Mouse (Mus musculus) neural tube, embryonic 12.5 days (tissue): ENCODE results near the gene Csk. TPM values are rescaled to one million over a fixed set of nuclear protein-coding genes. Genes with fewer than 3 reads are reported as not detected.

ENCODE experiments used
- ATAC-seq: fragments of 200-750 bp; cut with Nextera tagmentation; 2 replicates; pipeline ENCODE4 v1.8.0; 2017; ENCODE audit warnings: low read depth, mild to moderate bottlenecking, moderate TSS enrichment, moderate library complexity; ENCODE audit not compliant: low FRiP score
- H3K27ac ChIP-seq: fragments of 300-500 bp; sonication (generic); 2 replicates; pipeline ENCODE4 v1.5.1; 2016
- H3K27me3 ChIP-seq: fragments of 300-500 bp; sonication (generic); replicated peaks from 2 replicates; pipeline ENCODE4 v1.6.1; 2016; ENCODE audit warnings: mild to moderate bottlenecking
- H3K36me3 ChIP-seq: fragments of 300-500 bp; sonication (generic); 2 replicates; pipeline ENCODE4 v1.6.1; 2016; ENCODE audit warnings: mild to moderate bottlenecking
- H3K4me1 ChIP-seq: fragments of 300-500 bp; sonication (generic); 2 replicates; pipeline ENCODE4 v1.6.1; 2016
- H3K4me2 ChIP-seq: fragments of 300-500 bp; sonication (generic); replicated peaks from 2 replicates; pipeline ENCODE4 v1.6.1; 2016; ENCODE audit warnings: mild to moderate bottlenecking
- H3K4me3 ChIP-seq: fragments of 300-500 bp; sonication (generic); 2 replicates; pipeline ENCODE4 v1.5.1; 2016
- H3K9ac ChIP-seq: fragments of 300-500 bp; sonication (generic); 2 replicates; pipeline ENCODE4 v1.6.1; 2016; ENCODE audit warnings: mild to moderate bottlenecking
- H3K9me3 ChIP-seq: fragments of 300-500 bp; sonication (generic); 2 replicates; pipeline ENCODE4 v1.6.1; 2016; ENCODE audit warnings: mild to moderate bottlenecking
- WGBS: fragments of 180-500 bp; shearing (Covaris S2); methylation state at CpG from one replicate; pipeline ENCODE4 v1.1.7; 2016; 5-methylcytosine and 5-hydroxymethylcytosine counted together
- polyA plus RNA-seq: library from polyadenylated mRNA; unstranded; fragments of >200 nt; fragmentation: Nextera tagmentation; extraction: Ambion mirVana; gene quantifications from 2 replicates; pipeline ENCODE4 v1.2.1, GENCODE M21; 2016

Gene Csk
- polyA plus RNA-seq, 1 experiment from 2014 or later, result 40.3 TPM

DNA sequence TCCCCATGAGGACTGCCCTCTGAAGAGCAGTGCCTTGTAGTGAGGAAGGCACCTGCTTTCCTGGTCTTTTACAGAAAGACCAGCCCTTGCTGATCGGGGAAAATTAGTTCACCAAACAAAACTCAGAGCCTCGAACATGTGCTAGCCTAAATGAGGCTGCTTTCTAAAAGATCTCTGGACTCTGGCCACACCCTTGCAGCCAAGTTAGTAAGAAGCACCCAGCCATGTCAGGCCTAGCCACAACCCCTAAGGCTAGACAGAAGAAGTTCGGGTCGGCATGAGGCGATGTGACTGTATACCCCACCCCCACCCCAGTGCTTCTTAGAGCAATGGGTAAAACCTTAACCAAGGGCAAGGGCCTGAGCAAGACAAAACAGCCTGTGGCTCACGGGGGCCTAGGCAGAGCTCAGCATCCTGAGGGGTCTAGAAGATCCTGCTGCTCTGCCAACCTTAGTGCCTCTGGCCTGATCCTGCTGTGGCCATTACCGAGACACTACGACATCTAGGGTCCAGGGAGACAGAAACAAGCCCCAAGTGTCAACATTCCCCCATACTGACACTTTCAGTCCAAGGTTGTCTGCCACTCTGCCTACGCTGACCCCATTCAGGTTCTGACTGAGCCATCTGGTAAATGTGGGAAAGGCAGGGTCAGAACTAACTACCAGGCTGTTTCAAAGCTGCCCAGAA lies 10.1 kb downstream of the Csk start:
- 76% methylated on average over 9 of the region's 9 CpGs for WGBS
- no peak overlapping the region for H3K27ac ChIP-seq

DNA sequence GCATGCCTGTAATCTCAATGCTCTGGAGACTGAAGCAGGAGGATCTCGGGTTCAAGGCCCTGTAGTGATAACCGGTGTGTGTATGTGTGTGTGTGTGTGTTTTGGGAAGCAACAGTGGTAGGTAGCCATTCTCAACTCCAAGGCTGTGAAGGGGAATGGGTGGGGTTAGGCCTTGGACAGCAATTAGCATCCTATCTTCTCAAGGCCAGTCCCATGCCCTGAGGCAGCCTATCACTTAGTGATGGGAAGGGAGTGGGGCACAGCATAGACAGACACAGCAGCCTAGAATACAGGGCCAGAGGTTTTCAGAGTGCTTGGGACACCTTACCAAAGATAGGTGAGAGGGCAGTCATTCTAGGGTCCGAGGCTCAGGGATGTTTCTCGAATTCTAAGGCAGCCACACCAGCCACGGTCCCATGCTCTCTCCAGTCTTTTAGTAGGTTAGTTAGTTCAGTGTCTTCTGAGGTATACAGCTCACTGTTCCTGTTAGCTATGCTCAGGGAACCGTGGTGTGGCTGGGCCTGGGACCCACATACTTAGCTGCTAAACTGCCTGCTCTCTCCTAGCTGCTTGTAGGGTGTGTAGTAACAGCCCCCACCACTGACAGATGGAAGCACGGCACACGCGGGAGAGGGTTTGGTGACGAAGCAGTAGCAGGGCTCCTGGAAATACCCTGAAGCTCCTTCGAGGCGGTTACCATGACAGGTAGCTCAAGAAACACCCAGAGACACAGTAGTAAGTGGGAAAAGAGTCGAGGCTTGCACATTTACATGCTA lies 11.5 kb downstream of the Csk start:
- Histone ChIP-seq H3K4me1 (peaks cover 78% of the 10 kb centered on the region), H3K9ac (no peak overlapping the region), H3K27ac (no peak overlapping the region), H3K4me2 (peak overlapping the region; percentile 94), H3K9me3 (no peaks in the 10 kb centered on the region), H3K27me3 (no peaks in the 10 kb centered on the region), H3K36me3 (peaks cover 9% of the 10 kb centered on the region; the same call in 1 of the 2 replicates), H3K4me3 (no peak overlapping the region)
- no peak for ATAC-seq
- WGBS, result 87% methylated on average over 13 of the region's 13 CpGs

More for the DNA sequence above, 10.1 kb downstream of the Csk start:
- H3K9ac ChIP-seq, result peak overlapping the region; percentile 99
- H3K9me3 ChIP-seq, result no peaks in the 10 kb centered on the region
- peaks cover 67% of the 10 kb centered on the region for H3K4me1 ChIP-seq
- H3K4me3 ChIP-seq, result peak overlapping the region; percentile 99
- peak overlapping the region; percentile 94 for H3K4me2 ChIP-seq
- no peaks in the 10 kb centered on the region for H3K27me3 ChIP-seq
- no peak for ATAC-seq
- H3K36me3 ChIP-seq, result peaks cover 9% of the 10 kb centered on the region; the same call in 1 of the 2 replicates

- Histone ChIP-seq H3K27me3 (no peaks in the 10 kb centered on the region), H3K36me3 (peaks cover 9% of the 10 kb centered on the region; the same call in 1 of the 2 replicates), H3K4me3 (no peak overlapping the region), H3K4me2 (peak overlapping the region; percentile 44; the same call in 1 of the 2 replicates), H3K9me3 (no peaks in the 10 kb centered on the region), H3K9ac (no peak overlapping the region), H3K27ac (no peak overlapping the region), H3K4me1 (peaks cover 78% of the 10 kb centered on the region)
- ATAC-seq, result no peak
- WGBS, result 81% methylated on average over 1 of the region's 1 CpGs
Observed at GRCm38 (mm10) chr9:57641022-57641421, 12.4 kb downstream of the Csk start.

DNA sequence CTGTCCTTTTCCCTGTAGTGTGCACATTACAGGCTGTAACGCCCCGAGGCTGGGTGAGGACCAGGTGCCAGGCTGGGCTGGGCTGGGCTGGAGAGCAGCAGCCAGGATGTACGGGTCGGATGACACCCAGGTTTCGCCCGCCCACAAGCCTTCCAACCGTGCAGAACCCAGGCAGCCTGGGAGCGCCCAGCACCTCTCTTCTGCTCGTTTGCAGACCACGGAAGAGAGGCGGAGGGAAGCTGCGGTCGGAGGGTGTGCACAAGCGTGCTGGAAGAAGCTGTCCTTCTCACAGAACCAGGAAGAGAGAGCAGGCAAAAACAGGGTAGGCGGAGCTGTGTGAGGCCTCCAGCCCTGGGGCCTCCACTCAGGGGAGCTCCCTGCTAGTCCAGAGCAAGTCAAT lies 13.0 kb downstream of the Csk start:
- Histone ChIP-seq H3K27me3 (no peaks in the 10 kb centered on the region), H3K36me3 (peaks cover 9% of the 10 kb centered on the region; the same call in 1 of the 2 replicates), H3K27ac (peak overlapping the region; percentile 5; the same call in 1 of the 2 replicates), H3K9me3 (no peaks in the 10 kb centered on the region), H3K9ac (peak overlapping the region; percentile 42; the same call in 1 of the 2 replicates), H3K4me1 (peaks cover 74% of the 10 kb centered on the region), H3K4me2 (peak overlapping the region; percentile 44), H3K4me3 (no peak overlapping the region)
- 28% methylated on average over 15 of the region's 15 CpGs for WGBS
- no peak for ATAC-seq

DNA sequence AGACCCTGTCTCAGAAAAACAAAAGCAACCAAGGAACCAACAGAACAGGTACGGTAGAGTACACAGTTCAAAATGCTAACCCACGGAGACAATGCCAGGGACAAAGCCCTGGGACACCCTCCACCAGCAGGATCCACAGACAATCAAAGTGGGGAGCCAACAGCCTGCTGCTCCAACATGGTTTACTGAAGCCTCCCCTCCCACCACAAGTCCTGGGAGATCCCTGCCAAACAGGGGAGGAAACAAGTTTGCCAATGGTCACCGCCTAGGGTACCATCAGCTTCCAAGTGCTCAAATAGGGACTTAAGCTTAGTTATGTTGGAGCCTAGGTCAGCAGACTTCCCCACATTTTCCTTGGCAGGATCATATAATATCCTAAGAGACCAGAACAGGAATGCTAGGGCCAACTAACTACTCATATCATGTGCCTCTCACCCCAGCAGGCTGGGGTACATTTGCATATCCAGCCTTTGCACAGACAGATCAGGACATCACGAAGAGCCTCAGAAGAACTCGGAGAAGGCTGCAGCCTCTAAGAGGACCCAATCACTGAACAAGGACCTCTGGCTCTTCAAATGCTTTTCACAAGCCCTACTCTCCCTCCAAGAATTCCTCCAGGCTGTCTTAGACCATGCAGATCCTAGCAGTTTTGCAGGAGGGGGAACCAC lies 13.6 kb downstream of the Csk start:
- Histone ChIP-seq H3K9ac (peak overlapping the region; percentile 42; the same call in 1 of the 2 replicates), H3K9me3 (no peaks in the 10 kb centered on the region), H3K27me3 (no peaks in the 10 kb centered on the region), H3K36me3 (peaks cover 9% of the 10 kb centered on the region; the same call in 1 of the 2 replicates), H3K4me2 (peak overlapping the region; percentile 44), H3K4me3 (no peak overlapping the region), H3K4me1 (peaks cover 74% of the 10 kb centered on the region), H3K27ac (peak overlapping the region; percentile 5; the same call in 1 of the 2 replicates)
- WGBS, result 74% methylated on average over 5 of the region's 5 CpGs
- no peak for ATAC-seq

DNA sequence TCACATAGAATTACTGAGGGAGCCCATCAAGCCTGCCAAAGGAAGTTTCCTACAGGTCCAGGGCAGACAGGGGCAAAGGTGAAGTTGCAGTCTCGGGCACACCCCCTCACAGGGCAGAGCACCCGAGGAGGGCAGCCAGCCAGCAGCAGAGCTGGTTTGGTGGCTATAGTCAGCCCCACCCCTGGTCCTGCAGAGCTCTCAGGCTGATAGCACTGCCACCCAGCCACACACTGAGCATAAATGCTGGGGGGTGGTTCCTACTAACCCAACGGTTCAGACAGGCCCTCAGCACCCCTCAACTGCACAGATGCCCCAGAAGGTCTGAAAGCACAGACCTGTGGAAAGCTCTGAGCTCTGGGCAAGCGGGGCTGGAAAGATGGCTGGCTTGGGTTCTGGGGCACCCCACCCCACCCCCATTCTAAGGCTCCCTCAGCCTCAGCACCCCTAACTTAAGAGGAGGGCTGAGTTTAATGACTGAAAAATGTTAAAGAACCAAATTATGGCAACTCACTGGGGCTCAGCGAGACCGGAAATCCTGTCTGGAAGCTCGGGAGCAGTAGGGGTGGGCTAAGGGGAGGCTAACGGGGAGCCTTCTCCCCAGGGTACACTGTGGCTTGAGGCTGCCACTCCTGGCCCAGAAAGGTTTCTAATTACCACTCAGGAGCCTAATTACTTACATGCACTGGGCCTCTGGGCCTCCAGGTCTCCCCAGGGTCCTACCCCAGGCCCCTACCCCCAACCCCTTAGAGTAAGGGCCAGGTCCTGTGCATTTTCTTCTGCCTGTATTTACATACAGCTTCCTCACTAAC lies 14.6 kb downstream of the Csk start:
- no peak overlapping the region for H3K4me3 ChIP-seq
- WGBS, result 43% methylated on average over 8 of the region's 8 CpGs
- peak overlapping the region; percentile 2; the same call in 1 of the 2 replicates for H3K9ac ChIP-seq
- ATAC-seq, result no peak
- peak overlapping the region; percentile 37 for H3K4me2 ChIP-seq
- H3K36me3 ChIP-seq, result peaks cover 13% of the 10 kb centered on the region
- H3K4me1 ChIP-seq, result peaks cover 74% of the 10 kb centered on the region
- H3K27me3 ChIP-seq, result no peaks in the 10 kb centered on the region
- no peak overlapping the region for H3K27ac ChIP-seq
- H3K9me3 ChIP-seq, result no peaks in the 10 kb centered on the region

DNA sequence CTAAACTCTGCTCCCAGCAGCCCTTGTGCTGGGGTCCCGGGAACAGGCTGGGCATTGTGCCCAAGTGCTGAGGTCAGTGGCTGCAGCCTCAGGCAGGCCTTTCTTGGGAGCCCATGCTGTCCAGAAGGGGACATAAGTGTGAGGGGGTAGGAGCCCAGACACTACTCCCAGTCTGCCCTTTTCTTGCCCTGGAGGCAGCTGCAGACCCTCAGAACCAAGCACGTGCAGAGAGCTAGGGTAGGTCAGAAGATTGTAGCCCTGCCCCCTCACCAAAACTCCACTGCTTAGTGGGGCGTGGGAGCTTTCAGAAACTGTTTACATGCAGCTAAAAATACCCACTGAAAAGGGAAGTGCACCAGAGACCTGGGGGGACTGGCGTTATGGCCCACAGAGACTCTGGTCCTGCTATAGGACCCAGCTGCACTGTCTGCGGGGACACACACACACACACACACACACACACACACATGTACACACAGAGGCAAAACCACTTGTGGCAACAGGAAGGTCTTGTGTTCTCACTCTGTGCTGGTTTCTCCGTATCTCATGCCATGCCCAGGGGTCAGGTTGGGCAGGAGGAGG lies 15.6 kb downstream of the Csk start:
- Histone ChIP-seq H3K36me3 (peaks cover 20% of the 10 kb centered on the region), H3K9me3 (no peaks in the 10 kb centered on the region), H3K4me3 (no peak overlapping the region), H3K27ac (no peak overlapping the region), H3K4me1 (peaks cover 64% of the 10 kb centered on the region), H3K9ac (no peak overlapping the region), H3K27me3 (no peaks in the 10 kb centered on the region), H3K4me2 (no peak overlapping the region)
- no peak for ATAC-seq
- 62% methylated on average over 6 of the region's 6 CpGs for WGBS

DNA sequence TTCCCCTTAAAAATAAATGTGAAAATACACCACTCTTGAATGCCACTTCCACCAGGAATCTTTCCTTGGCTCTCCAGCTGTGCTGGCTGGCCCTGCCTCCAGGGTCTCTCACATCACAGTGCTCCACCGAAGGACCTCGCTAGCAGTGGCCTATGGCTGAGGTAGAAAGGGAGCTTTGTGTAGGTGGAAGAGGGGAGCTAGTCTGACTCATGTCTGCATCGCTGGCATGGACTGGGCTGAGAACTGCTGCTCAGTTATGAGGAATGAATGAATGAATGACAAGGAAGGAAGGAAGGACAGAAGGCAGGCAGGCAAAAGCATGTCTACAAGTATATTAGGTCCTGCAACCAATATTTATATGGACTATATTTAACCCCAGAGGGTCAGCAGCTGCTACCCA lies 16.2 kb downstream of the Csk start:
- H3K4me3 ChIP-seq, result no peak overlapping the region
- H3K27me3 ChIP-seq, result no peaks in the 10 kb centered on the region
- no peak overlapping the region for H3K9ac ChIP-seq
- peaks cover 58% of the 10 kb centered on the region for H3K4me1 ChIP-seq
- peaks cover 20% of the 10 kb centered on the region for H3K36me3 ChIP-seq
- no peak overlapping the region for H3K27ac ChIP-seq
- H3K9me3 ChIP-seq, result no peaks in the 10 kb centered on the region
- H3K4me2 ChIP-seq, result no peak overlapping the region
- no peak for ATAC-seq
- WGBS, result 67% methylated on average over 3 of the region's 3 CpGs

GRCm38 (mm10) chr9:57633481-57634024 lies 19.9 kb downstream of the Csk start:
- H3K9ac ChIP-seq, result no peak overlapping the region
- H3K27ac ChIP-seq, result no peak overlapping the region
- H3K27me3 ChIP-seq, result no peaks in the 10 kb centered on the region
- H3K4me1 ChIP-seq, result peaks cover 21% of the 10 kb centered on the region
- no peaks in the 10 kb centered on the region for H3K9me3 ChIP-seq
- ATAC-seq, result no peak
- 53% methylated on average over 4 of the region's 4 CpGs for WGBS
- H3K4me3 ChIP-seq, result no peak overlapping the region
- no peak overlapping the region for H3K4me2 ChIP-seq
- H3K36me3 ChIP-seq, result peaks cover 48% of the 10 kb centered on the region

DNA sequence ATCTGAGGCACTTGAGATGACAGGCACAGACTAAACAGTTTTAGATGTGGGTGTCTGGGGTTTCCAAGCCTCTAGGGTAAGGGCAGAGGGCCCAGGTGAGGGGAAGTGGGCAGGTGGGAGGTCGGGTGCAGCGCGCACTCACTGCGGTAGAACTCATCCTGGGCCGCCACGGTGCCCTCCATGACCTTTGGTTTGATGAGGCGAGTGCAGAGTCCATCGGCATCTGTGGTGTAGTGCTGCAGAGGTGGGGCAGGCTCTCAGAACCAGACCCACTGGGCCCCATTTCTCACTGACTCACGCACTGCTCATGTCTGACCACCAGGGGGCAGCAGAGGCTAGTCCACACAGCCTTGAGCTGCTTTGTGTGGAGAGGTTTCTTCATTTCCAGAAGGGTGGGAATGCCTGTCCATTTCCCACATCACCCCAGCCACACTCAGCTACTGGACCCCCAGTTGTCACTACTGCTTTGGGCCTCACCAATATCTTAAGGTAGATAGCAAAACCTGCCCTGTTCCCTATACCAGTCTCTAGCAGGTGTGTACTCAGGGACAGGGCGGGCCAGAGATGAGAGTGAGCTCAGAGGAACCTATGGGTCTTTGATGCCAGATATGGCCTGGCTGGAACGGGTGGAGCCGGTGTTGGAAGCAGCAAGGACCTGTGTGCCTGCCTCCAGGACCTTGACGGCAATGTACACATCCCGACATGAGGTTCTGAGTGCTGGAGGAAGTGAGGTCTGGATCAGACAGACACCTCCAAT lies 24.1 kb downstream of the Csk start:
- H3K9ac ChIP-seq, result 0 out of 2 replicates have a peak overlapping the region, but pooled peaks have one; percentile 2
- peaks cover 89% of the 10 kb centered on the region for H3K36me3 ChIP-seq
- 0 out of 2 replicates have a peak, but pooled peaks cover 4% of the 10 kb centered on the region for H3K4me1 ChIP-seq
- no peaks in the 10 kb centered on the region for H3K9me3 ChIP-seq
- 68% methylated on average over 14 of the region's 14 CpGs for WGBS
- H3K27me3 ChIP-seq, result no peaks in the 10 kb centered on the region
- peak; percentile 74 for ATAC-seq
- no peak overlapping the region for H3K4me2 ChIP-seq
- no peak overlapping the region for H3K27ac ChIP-seq
- no peak overlapping the region for H3K4me3 ChIP-seq
